Mouse (Mus musculus) heart, embryonic 11.5 days (tissue): Measurements from ENCODE around the gene Mapk1. TPM values are rescaled to one million over a fixed set of nuclear protein-coding genes. Genes with fewer than 3 reads are reported as not detected.

Source experiments
- ATAC-seq: fragments of 200-750 bp; cut with Nextera tagmentation; replicated peaks from 2 replicates; pipeline ENCODE4 v1.8.0; 2017; ENCODE audit warnings: moderate library complexity; ENCODE audit not compliant: insufficient number of reproducible peaks, low FRiP score, low TSS enrichment
- H3K27ac ChIP-seq: fragments of 300-500 bp; sonication (generic); 2 replicates; pipeline ENCODE4 v1.5.1; 2014; ENCODE audit warnings: mild to moderate bottlenecking, low read depth, low read length
- H3K27me3 ChIP-seq: fragments of 300-500 bp; sonication (generic); 2 replicates; pipeline ENCODE4 v1.6.1; 2014; ENCODE audit warnings: mild to moderate bottlenecking, low read length, mixed read lengths; ENCODE audit not compliant: control insufficient read depth, insufficient read depth
- H3K36me3 ChIP-seq: fragments of 300-500 bp; sonication (generic); 2 replicates; pipeline ENCODE4 v1.6.1; 2014; ENCODE audit warnings: mild to moderate bottlenecking, low read length, moderate library complexity, mixed read lengths; ENCODE audit not compliant: control insufficient read depth, insufficient read depth
- H3K4me1 ChIP-seq: fragments of 300-500 bp; sonication (generic); 2 replicates; pipeline ENCODE4 v1.6.1; 2014; ENCODE audit warnings: low read length; ENCODE audit not compliant: control insufficient read depth, insufficient read depth
- H3K4me2 ChIP-seq: fragments of 300-500 bp; sonication (generic); 2 replicates; pipeline ENCODE4 v1.6.1; 2014; ENCODE audit warnings: mild to moderate bottlenecking, moderate library complexity
- H3K4me3 ChIP-seq: fragments of 300-500 bp; sonication (generic); 2 replicates; pipeline ENCODE4 v1.5.1; 2014; ENCODE audit warnings: low read depth, low read length
- H3K9ac ChIP-seq: fragments of 300-500 bp; sonication (generic); 2 replicates; pipeline ENCODE4 v1.6.1; 2014; ENCODE audit warnings: mild to moderate bottlenecking, low read depth, low read length, moderate library complexity
- H3K9me3 ChIP-seq: fragments of 300-500 bp; sonication (generic); replicated peaks from 2 replicates; pipeline ENCODE4 v1.6.1; 2016; ENCODE audit warnings: low read length; ENCODE audit not compliant: control insufficient read depth
- whole genome bisulfite sequencing: fragments of 180-500 bp; shearing (Covaris S2); extraction: QIAGEN DNeasy Blood & Tissue Kit; methylation state at CpG from one replicate; pipeline ENCODE4 v1.1.7; 2014; ENCODE audit not compliant: insufficient replicate concordance; 5-methylcytosine and 5-hydroxymethylcytosine counted together
- polyA plus RNA-seq: library from polyadenylated mRNA; unstranded; fragments of >200 nt; fragmentation: Nextera tagmentation; extraction: Ambion mirVana; gene quantifications from 2 replicates; pipeline ENCODE4 v1.2.1, GENCODE M21; 2014

The Mapk1 gene
- polyA plus RNA-seq, 1 experiment from 2014 or later: 146 TPM

GRCm38 (mm10) chr16:17055584-17055983, 72.4 kb downstream of the Mapk1 start:
- 0 out of 2 replicates have a peak, but pooled peaks cover 2% of the 10 kb centered on the region for H3K4me1 ChIP-seq
- no peaks in the 10 kb centered on the region for H3K9me3 ChIP-seq
- ATAC-seq: no peak
- H3K27me3 ChIP-seq: no peaks in the 10 kb centered on the region
- H3K36me3 ChIP-seq: no peaks in the 10 kb centered on the region
- no peak overlapping the region for H3K4me2 ChIP-seq
- no peak overlapping the region for H3K9ac ChIP-seq
- H3K27ac ChIP-seq: no peak overlapping the region
- no peak overlapping the region for H3K4me3 ChIP-seq
- WGBS: 72% methylated on average over 3 of the region's 3 CpGs

GRCm38 (mm10) chr16:17062338-17062737, 79.2 kb downstream of the Mapk1 start:
- Histone ChIP-seq H3K27me3 (no peaks in the 10 kb centered on the region), H3K4me3 (no peak overlapping the region)
- 72% methylated on average over 1 of the region's 1 CpGs for WGBS

GRCm38 (mm10) chr16:17067552-17067951, 84.4 kb downstream of the Mapk1 start:
- Histone ChIP-seq H3K4me2 (no peak overlapping the region), H3K9ac (no peak overlapping the region), H3K4me3 (no peak overlapping the region), H3K9me3 (no peaks in the 10 kb centered on the region), H3K4me1 (no peaks in the 10 kb centered on the region), H3K27ac (no peak overlapping the region), H3K36me3 (no peaks in the 10 kb centered on the region), H3K27me3 (no peaks in the 10 kb centered on the region)
- 77% methylated on average over 2 of the region's 2 CpGs for WGBS
- no peak for ATAC-seq

More at GRCm38 (mm10) chr16:17062338-17062737, 79.2 kb downstream of the Mapk1 start:
- no peaks in the 10 kb centered on the region for H3K9me3 ChIP-seq
- H3K4me1 ChIP-seq: no peaks in the 10 kb centered on the region
- no peak overlapping the region for H3K4me2 ChIP-seq
- no peak overlapping the region for H3K27ac ChIP-seq
- no peak for ATAC-seq
- no peak overlapping the region for H3K9ac ChIP-seq
- H3K36me3 ChIP-seq: no peaks in the 10 kb centered on the region

GRCm38 (mm10) chr16:17069511-17070443, 86.6 kb downstream of the Mapk1 start, which contains the start of gene Ypel1:
TSS of gene Ypel1 (plus strand) at chr16:17069696.
- H3K27ac ChIP-seq: peak within 1 kb of the TSS; percentile 73
- no peaks in the 10 kb centered on the region for H3K36me3 ChIP-seq
- under 1% methylated on average over 74 of the region's 76 CpGs for WGBS
- peak within 1 kb of the TSS; percentile 77 for H3K4me3 ChIP-seq
- peak; percentile 89 for ATAC-seq
- peak within 1 kb of the TSS; percentile 80 for H3K4me2 ChIP-seq
- no peaks in the 10 kb centered on the region for H3K9me3 ChIP-seq
- no peaks in the 10 kb centered on the region for H3K27me3 ChIP-seq
- H3K4me1 ChIP-seq: no peaks in the 10 kb centered on the region
- peak within 1 kb of the TSS; percentile 84 for H3K9ac ChIP-seq

- no peak overlapping the region for H3K27ac ChIP-seq
- H3K27me3 ChIP-seq: no peaks in the 10 kb centered on the region
- H3K4me3 ChIP-seq: peak overlapping the region; percentile 77
- no peak for ATAC-seq
- H3K36me3 ChIP-seq: peaks cover 7% of the 10 kb centered on the region; the same call in 1 of the 2 replicates
- H3K4me2 ChIP-seq: peak overlapping the region; percentile 80
- H3K9me3 ChIP-seq: 0 out of 2 replicates have a peak, but pooled peaks cover 2% of the 10 kb centered on the region
- H3K4me1 ChIP-seq: no peaks in the 10 kb centered on the region
- no peak overlapping the region for H3K9ac ChIP-seq
- 48% methylated on average over 6 of the region's 6 CpGs for WGBS
These were observed 87.5 kb downstream of the Mapk1 start for GRCm38 (mm10) chr16:17070716-17071115.

- H3K4me1 ChIP-seq: no peaks in the 10 kb centered on the region
- H3K36me3 ChIP-seq: peaks cover 7% of the 10 kb centered on the region; the same call in 1 of the 2 replicates
- H3K27me3 ChIP-seq: no peaks in the 10 kb centered on the region
- no peak for ATAC-seq
- 0 out of 2 replicates have a peak, but pooled peaks cover 5% of the 10 kb centered on the region for H3K9me3 ChIP-seq
- H3K9ac ChIP-seq: no peak overlapping the region
- no peak overlapping the region for H3K27ac ChIP-seq
- no peak overlapping the region for H3K4me2 ChIP-seq
- no peak overlapping the region for H3K4me3 ChIP-seq
- 81% methylated on average over 7 of the region's 7 CpGs for WGBS
These were observed 89.8 kb downstream of the Mapk1 start for GRCm38 (mm10) chr16:17073000-17073399.

- Histone ChIP-seq H3K27me3 (no peaks in the 10 kb centered on the region), H3K4me1 (no peaks in the 10 kb centered on the region), H3K4me2 (no peak overlapping the region), H3K4me3 (no peak overlapping the region), H3K9me3 (0 out of 2 replicates have a peak, but pooled peaks cover 5% of the 10 kb centered on the region), H3K36me3 (peaks cover 7% of the 10 kb centered on the region; the same call in 1 of the 2 replicates), H3K27ac (no peak overlapping the region), H3K9ac (no peak overlapping the region)
- WGBS: 82% methylated on average over 2 of the region's 2 CpGs
- ATAC-seq: no peak
These were observed 93.1 kb downstream of the Mapk1 start for GRCm38 (mm10) chr16:17076301-17076700.

GRCm38 (mm10) chr16:17076869-17077268, 93.7 kb downstream of the Mapk1 start:
- Histone ChIP-seq H3K4me2 (no peak overlapping the region), H3K27me3 (no peaks in the 10 kb centered on the region), H3K9ac (no peak overlapping the region), H3K4me1 (no peaks in the 10 kb centered on the region), H3K9me3 (0 out of 2 replicates have a peak, but pooled peaks cover 5% of the 10 kb centered on the region), H3K36me3 (peaks cover 7% of the 10 kb centered on the region; the same call in 1 of the 2 replicates), H3K4me3 (no peak overlapping the region), H3K27ac (no peak overlapping the region)
- ATAC-seq: no peak
